Mouse (Mus musculus) liver, embryonic 14.5 days (tissue): Measurements from ENCODE around the gene Gfod1. TPM values are rescaled to one million over a fixed set of nuclear protein-coding genes. Genes with fewer than 3 reads are reported as not detected.
A peak's percentile ranks its signal among the peaks of the same experiment; 100 is the strongest.

ENCODE experiments used
- ATAC-seq: fragments of 200-750 bp; cut with Nextera tagmentation; 2 replicates; pipeline ENCODE4 v1.8.0; 2017; ENCODE audit warnings: moderate number of reproducible peaks, mild to moderate bottlenecking, moderate library complexity; ENCODE audit not compliant: insufficient read depth
- DNase-seq, 3 experiments: peaks; one replicate each; pipeline ENCODE4 v3.0.0-alpha.2; 2012 to 2013; ENCODE audit warnings: low read depth in 3 of 3, low spot score in 3 of 3
- H3K27ac ChIP-seq: fragments of 300-500 bp; sonication (generic); 2 replicates; pipeline ENCODE4 v1.5.1; 2014; ENCODE audit warnings: moderate library complexity, mild to moderate bottlenecking, control low read depth, inconsistent platforms
- H3K27me3 ChIP-seq: fragments of 300-500 bp; sonication (generic); 2 replicates; pipeline ENCODE4 v1.6.1; 2014; ENCODE audit warnings: mild to moderate bottlenecking, low read length, moderate library complexity; ENCODE audit not compliant: control insufficient read depth, insufficient read depth
- H3K36me3 ChIP-seq: fragments of 300-500 bp; sonication (generic); replicated peaks from 2 replicates; pipeline ENCODE4 v1.6.1; 2014; ENCODE audit warnings: low read depth; ENCODE audit not compliant: control insufficient read depth, insufficient read depth
- H3K4me1 ChIP-seq, 2 experiments: fragments of 200-500 bp in 1 of 2; fragments of 300-500 bp in 1 of 2; sonication (generic) in 1 of 2; replicated peaks; 2 replicates each; pipeline ENCODE4 v1.6.1; 2012 to 2014; ENCODE audit warnings: antibody characterized with exemption in 1 of 2, inconsistent platforms in 1 of 2, low read length in 1 of 2; ENCODE audit not compliant: control insufficient read depth in 2 of 2, insufficient read depth in 2 of 2
- H3K4me2 ChIP-seq: fragments of 300-500 bp; sonication (generic); 2 replicates; pipeline ENCODE4 v1.6.1; 2014; ENCODE audit warnings: low read depth, mild to moderate bottlenecking, control low read depth, moderate library complexity
- H3K4me3 ChIP-seq, 2 experiments: fragments of 200-500 bp in 1 of 2; fragments of 300-500 bp in 1 of 2; sonication (generic) in 1 of 2; 2 replicates each; pipeline ENCODE4 v1.5.1; 2012 to 2014; ENCODE audit warnings: low read depth in 2 of 2, low read length in 2 of 2, mild to moderate bottlenecking in 2 of 2, control low read depth in 1 of 2, inconsistent platforms in 1 of 2, moderate library complexity in 1 of 2; ENCODE audit not compliant: insufficient read depth in 1 of 2
- H3K9ac ChIP-seq: fragments of 300-500 bp; sonication (generic); replicated peaks from 2 replicates; pipeline ENCODE4 v1.6.1; 2014; ENCODE audit warnings: mild to moderate bottlenecking, control low read depth, moderate library complexity
- H3K9me3 ChIP-seq: fragments of 300-500 bp; sonication (generic); 2 replicates; pipeline ENCODE4 v1.6.1; 2016; ENCODE audit warnings: low read length, mixed read lengths; ENCODE audit not compliant: control insufficient read depth
- CTCF ChIP-seq: IDR thresholded peaks from 2 replicates; pipeline ENCODE4 v1.5.1; 2016; ENCODE audit warnings: antibody characterized with exemption, low read depth, control low read depth
- EP300 ChIP-seq: IDR thresholded peaks from 2 replicates; pipeline ENCODE4 v1.6.1; 2016; ENCODE audit warnings: antibody characterized with exemption, low read depth
- WGBS: fragments of 180-500 bp; shearing (Covaris S2); extraction: QIAGEN DNeasy Blood & Tissue Kit; methylation state at CpG from one replicate; pipeline ENCODE4 v1.1.7; 2014; ENCODE audit not compliant: insufficient replicate concordance; 5-methylcytosine and 5-hydroxymethylcytosine counted together
- polyA plus RNA-seq, 2 experiments: library from polyadenylated mRNA; depleted of rRNA in 1 of 2; stranded (reverse) in 1 of 2; unstranded in 1 of 2; fragments of >200 nt; fragmentation: Nextera tagmentation in 1 of 2; extraction: Ambion mirVana in 1 of 2; gene quantifications; 2 replicates each; pipeline versions ENCODE4 v1.2.1 to v1.2.3; 2012 to 2014

Gfod1 gene
- polyA plus RNA-seq, 2 experiments: 0.41 to 0.42 TPM

DNA sequence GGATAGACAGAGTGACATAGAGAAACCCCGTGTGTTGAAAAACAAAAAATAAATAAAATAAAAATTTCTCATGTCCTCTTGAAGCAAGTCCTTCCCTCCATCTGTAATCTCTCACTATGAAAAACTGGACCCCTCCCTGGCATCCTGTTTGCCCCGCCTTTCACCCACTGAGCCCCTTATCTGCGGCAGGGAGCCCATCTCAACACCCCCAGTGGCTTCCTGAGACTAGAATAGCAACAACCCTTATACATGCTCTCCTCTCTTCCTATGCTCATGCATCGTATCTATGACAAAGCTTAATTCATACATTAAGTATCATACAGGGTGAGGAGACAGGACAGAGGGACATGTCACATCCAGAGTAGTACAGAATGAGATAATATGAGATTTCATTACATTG is 68.0 kb downstream of the Gfod1 start:
- peaks cover 63 to 67% of the 10 kb centered on the region in 2 experiments for H3K4me1 ChIP-seq
- no peaks in the 10 kb centered on the region for H3K27me3 ChIP-seq
- 16% methylated on average over 4 of the region's 4 CpGs for WGBS
- peak overlapping the region in 1 of 2 experiments; percentile 26; a peak in 3 of 4 replicates for H3K4me3 ChIP-seq
- DNase-seq: peak in 2 of 3 experiments; percentile 44 to 47
- peak overlapping the region; percentile 95 for H3K27ac ChIP-seq
- H3K9me3 ChIP-seq: no peaks in the 10 kb centered on the region
- no peaks in the 10 kb centered on the region for H3K36me3 ChIP-seq
- ATAC-seq: peak; percentile 66
- peak overlapping the region; percentile 64 for H3K9ac ChIP-seq
- TF ChIP-seq CTCF: no peak
- TF ChIP-seq EP300: no peak
- peak overlapping the region; percentile 74 for H3K4me2 ChIP-seq

DNA sequence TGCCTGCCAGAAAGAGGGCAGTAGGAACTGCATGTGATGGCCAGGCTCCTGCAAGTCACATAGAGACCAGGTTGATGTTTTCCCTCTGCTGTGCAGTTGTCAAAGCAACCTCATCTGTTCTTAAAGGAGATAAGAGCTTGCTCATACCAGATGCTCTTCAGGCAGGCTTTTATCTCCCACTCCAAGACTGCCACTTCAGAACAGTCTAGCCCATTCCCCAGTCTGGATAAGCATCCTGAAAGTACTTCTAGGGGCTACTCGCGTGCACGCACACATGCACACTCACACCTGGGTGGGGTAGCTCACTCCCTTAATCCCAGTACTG is 68.4 kb downstream of the Gfod1 start:
- TF ChIP-seq CTCF (no peak), EP300 (peak; percentile 96)
- H3K27ac ChIP-seq: peak overlapping the region; percentile 95
- DNase-seq (peak; percentile 59 to 85 (median 71)), ATAC-seq (peak; percentile 90)
- H3K4me2 ChIP-seq: peak overlapping the region; percentile 74
- H3K9me3 ChIP-seq: no peaks in the 10 kb centered on the region
- H3K36me3 ChIP-seq: no peaks in the 10 kb centered on the region
- H3K9ac ChIP-seq: peak overlapping the region; percentile 64
- H3K4me1 ChIP-seq: peaks cover 67 to 72% of the 10 kb centered on the region in 2 experiments
- no peaks in the 10 kb centered on the region for H3K27me3 ChIP-seq
- peak overlapping the region in 1 of 2 experiments; percentile 26; a peak in 3 of 4 replicates for H3K4me3 ChIP-seq
- WGBS: 1% methylated on average over 3 of the region's 3 CpGs

DNA sequence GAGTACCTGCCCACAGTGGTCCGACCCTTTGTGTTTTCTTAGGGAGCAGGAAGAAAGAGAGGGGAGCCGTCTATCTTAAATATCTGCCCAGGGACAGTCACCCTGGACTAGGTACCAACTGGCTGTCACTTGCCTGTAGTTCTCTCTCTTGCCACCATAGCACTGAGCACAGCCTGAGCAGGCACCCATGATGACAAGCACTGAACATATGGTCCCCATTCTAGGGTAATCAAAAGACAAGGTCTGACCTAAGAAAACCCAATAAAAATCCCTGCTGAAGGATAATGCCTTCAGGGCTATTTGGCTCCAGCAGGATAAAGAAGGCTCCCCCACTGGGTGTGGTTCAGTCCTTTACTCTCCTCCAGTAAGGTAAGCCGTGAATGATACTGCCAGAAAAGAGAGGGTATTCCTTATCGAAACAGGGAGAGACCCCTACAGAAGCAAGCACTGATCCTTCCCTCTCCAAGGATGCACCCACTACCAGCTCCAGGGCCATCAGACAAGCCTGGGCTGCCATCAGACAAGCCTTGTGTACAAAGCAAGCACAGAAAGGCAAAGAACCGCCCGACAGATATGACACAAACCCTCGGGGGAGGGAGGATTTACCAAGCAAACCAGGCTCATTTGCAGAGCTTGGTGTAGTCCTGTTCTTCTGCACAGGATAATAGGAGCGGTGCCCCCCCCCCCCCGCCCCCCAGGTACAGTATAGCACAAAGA is 68.9 kb downstream of the Gfod1 start:
- H3K36me3 ChIP-seq: no peaks in the 10 kb centered on the region
- peak overlapping the region; percentile 64 for H3K9ac ChIP-seq
- H3K4me2 ChIP-seq: peak overlapping the region; percentile 74
- H3K4me3 ChIP-seq: peak overlapping the region; percentile 26 to 33
- WGBS: 22% methylated on average over 9 of the region's 9 CpGs
- H3K4me1 ChIP-seq: peaks cover 72 to 77% of the 10 kb centered on the region in 2 experiments
- TF ChIP-seq EP300: no peak
- peak; percentile 46 for TF ChIP-seq CTCF
- DNase-seq (peak in 1 of 3 experiments; percentile 44), ATAC-seq (peak; percentile 40)
- no peaks in the 10 kb centered on the region for H3K27me3 ChIP-seq
- H3K27ac ChIP-seq: peak overlapping the region; percentile 95
- H3K9me3 ChIP-seq: no peaks in the 10 kb centered on the region

DNA sequence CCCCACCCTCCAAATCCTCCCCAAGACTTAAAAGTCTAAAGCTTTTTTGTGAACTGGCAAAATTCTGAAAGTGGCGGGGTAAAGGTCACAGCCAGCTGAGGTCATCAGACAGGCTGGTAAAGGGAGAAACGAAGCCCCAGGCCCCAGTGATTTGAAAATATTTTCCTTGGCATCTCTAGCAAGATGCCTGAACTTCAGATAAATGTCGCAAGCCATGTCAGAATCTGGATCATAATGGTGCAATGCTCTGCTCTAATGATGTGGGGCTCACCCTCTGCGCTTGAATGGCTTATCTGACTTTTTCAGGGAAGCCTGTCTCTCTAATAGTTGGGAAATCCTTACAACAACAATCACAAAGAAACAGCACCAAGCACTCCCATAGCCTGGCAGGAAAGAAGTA is 70.6 kb downstream of the Gfod1 start:
- no peak overlapping the region for H3K9ac ChIP-seq

More for the DNA sequence above, 70.6 kb downstream of the Gfod1 start:
- no peaks in the 10 kb centered on the region for H3K36me3 ChIP-seq
- H3K4me2 ChIP-seq: no peak overlapping the region
- DNase-seq (no peak), ATAC-seq (no peak)
- no peaks in the 10 kb centered on the region for H3K9me3 ChIP-seq
- no peak overlapping the region for H3K4me3 ChIP-seq
- TF ChIP-seq CTCF (no peak), EP300 (no peak)
- H3K4me1 ChIP-seq: peaks cover 83 to 89% of the 10 kb centered on the region in 2 experiments
- peak overlapping the region; percentile 14; the same call in 1 of the 2 replicates for H3K27ac ChIP-seq
- 66% methylated on average over 4 of the region's 4 CpGs for WGBS
- no peaks in the 10 kb centered on the region for H3K27me3 ChIP-seq
